Mouse (Mus musculus) brain, embryonic 14.5 days (tissue): Measurements from ENCODE around the gene Cox17. TPM values are rescaled to one million over a fixed set of nuclear protein-coding genes. Genes with fewer than 3 reads are reported as not detected.
A peak's percentile ranks its signal among the peaks of the same experiment; 100 is the strongest.

Experiments used
- DNase-seq: peaks from one replicate; pipeline ENCODE4 v3.0.0-alpha.2; 2011; ENCODE audit warnings: low read depth
- CTCF ChIP-seq: fragments of 200-500 bp; IDR thresholded peaks from 2 replicates; pipeline ENCODE4 v1.5.1; 2012; ENCODE audit warnings: inconsistent platforms, mild to moderate bottlenecking, moderate library complexity, borderline replicate concordance; ENCODE audit not compliant: insufficient read depth, insufficient read length; ENCODE audit errors: extremely low read depth
- POLR2A ChIP-seq: fragments of 200-500 bp; IDR thresholded peaks from 2 replicates; pipeline ENCODE4 v1.6.1; 2012; ENCODE audit warnings: mild to moderate bottlenecking, inconsistent platforms, borderline replicate concordance; ENCODE audit not compliant: poor library complexity, insufficient read depth, insufficient read length, severe bottlenecking; ENCODE audit errors: extremely low read depth
- polyA plus RNA-seq: library from polyadenylated mRNA; depleted of rRNA; stranded (reverse); fragments of >200 nt; gene quantifications from 2 replicates; pipeline ENCODE4 v1.2.3, GENCODE M21; 2012

The Cox17 gene
- polyA plus RNA-seq, 1 experiment: 62.9 TPM

DNA sequence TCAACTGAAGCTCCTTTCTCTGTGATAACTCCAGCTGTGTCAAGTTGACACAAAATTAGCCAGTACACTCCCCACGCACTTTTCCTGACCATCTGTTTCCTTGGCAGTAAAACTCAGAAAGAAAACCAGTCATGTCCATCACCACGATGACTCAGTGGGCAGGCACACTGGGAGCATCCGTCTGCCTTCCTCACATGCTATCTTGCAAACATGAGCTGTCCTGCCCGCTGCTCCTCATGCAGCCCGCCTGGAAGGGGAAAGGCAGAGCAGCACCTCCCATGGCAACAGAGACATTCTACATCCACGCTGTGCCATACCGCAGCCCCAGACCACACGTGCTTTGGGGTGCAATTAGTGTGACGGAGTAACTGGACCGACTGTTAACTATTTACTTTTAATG, 21.5 kb downstream of the Cox17 start:
- DNase-seq: peak; percentile 23
- TF ChIP-seq POLR2A (no peak), CTCF (no peak)

DNA sequence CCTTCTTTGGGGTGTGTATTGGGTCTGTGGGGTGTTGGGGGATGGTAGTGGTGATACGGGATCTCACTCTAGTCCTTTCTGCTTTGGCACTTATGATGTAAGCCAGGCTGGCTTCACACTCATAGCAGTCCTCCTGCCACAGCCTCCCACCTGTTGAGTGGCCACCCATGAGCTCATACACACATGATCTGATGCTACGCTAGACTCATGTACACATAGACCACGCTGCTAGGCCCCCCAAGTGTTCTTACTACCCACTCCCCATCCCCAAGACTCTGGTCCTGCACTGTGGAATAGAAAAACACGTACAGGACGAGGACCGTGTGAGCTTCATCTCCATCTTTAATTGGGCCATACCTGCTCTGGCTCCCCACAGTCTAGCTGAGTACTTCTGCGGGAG, 22.2 kb downstream of the Cox17 start:
- TF ChIP-seq POLR2A (no peak), CTCF (no peak)
- no peak for DNase-seq

DNA sequence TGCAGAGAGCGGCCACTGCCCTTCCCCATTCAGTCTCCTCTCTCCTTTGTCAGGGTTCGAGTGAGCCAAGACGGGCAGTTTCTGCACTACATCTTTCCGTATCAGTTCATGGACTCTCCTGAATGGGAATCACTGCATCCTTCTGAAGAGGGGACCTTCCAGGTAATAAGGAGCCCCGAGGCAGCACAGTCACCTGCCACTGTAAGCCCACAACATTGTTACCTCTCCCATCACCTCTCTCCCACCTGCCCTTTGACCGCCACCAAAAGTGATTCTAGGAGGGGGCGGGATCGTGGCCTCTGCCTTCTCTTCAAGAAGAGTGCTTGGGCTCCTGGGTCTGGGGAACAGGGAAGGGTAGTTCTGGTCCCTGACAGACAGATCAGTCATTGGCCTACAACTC, 22.6 kb downstream of the Cox17 start:
- no peak for DNase-seq
- TF ChIP-seq POLR2A (no peak), CTCF (no peak)

- TF ChIP-seq POLR2A (no peak), CTCF (no peak)
These were observed 23.2 kb downstream of the Cox17 start for GRCm38 (mm10) chr16:38369992-38370484.

DNA sequence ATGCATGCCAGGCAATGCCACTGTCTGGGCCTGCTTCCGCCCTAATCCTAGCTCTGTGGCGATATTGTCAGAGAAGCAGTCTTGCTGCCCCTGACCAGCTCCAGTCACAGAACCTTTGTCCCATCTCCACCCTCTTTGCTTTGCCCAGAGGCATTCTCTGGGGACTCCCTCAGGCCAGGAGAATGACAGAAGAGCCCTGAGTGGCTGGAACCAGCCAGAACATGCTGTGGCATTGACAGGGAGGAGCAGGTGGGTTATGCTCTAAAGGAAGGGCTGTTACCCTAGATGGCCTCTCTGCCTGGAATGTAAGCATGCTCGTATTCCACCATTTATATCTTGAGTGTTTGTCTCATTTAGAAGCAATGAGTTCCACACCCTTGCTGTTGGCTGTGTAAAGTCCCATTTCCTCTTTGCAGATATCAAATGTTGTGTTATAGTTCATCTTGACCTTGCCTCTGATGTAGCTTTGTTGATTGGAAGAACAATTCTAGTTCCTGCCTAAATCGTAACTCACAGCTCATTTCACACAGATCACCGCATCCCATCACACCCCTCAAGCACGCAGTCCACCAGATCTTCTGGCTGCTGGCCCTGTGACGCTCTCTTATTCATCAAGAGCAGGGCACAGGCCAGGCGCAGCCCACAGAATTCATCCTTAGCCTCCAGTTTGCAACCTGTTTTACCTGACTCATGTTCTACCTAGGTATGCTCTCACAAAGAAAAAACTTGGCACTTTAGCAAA, 24.0 kb downstream of the Cox17 start:
- no peak for TF ChIP-seq POLR2A
- no peak for TF ChIP-seq CTCF

More at GRCm38 (mm10) chr16:38369992-38370484, 23.2 kb downstream of the Cox17 start:
- no peak for DNase-seq

DNA sequence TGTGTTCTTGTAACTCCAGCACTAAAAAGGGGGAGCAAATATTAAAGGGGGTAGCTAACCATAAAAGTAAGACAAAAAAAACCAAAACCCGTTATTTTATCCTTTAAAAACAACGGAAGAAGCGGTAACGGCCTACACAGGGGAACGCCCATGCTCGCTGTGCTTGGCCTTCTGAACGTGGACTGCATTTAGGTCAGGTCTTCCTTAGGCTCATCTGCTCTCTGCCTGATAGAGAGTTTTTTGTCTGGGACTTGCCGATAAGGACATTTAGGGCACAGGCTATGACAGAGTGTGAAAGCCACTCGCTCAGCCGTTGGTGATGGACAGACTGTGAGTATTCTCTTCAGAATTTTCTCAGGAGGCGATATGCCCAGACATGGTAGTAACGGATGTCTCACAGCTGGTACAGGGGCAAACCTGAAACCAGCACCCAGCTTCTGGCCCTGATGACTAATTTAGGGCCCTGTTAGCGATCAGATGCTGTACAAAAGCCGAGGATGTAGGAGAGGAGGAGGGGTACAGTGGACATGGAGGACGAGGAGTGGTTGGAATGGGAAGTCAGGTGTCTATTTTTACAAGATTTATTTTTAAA, 25.0 kb downstream of the Cox17 start:
- TF ChIP-seq CTCF (no peak), POLR2A (no peak)
- no peak for DNase-seq

More for the DNA sequence above, 24.0 kb downstream of the Cox17 start:
- DNase-seq: no peak

DNA sequence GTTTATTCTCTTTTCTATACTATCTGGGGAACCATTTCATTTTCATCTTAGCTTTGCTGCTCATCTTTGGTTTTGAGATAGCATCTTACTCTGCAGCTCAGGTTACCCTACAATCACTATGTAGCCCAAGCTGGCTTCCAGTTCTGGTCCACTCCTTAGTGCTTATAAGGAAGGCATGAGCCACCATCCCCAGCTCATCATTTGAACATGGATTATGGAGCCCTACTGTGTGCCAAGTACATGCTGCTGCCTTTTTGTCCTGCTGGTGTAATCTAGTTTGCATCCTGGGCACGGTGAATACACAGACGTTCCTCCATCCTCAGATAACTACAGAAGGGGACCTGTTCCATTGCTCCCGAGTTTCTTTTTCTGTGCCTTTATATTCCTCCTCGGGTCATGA, 26.1 kb downstream of the Cox17 start:
- TF ChIP-seq CTCF (no peak), POLR2A (no peak)

DNA sequence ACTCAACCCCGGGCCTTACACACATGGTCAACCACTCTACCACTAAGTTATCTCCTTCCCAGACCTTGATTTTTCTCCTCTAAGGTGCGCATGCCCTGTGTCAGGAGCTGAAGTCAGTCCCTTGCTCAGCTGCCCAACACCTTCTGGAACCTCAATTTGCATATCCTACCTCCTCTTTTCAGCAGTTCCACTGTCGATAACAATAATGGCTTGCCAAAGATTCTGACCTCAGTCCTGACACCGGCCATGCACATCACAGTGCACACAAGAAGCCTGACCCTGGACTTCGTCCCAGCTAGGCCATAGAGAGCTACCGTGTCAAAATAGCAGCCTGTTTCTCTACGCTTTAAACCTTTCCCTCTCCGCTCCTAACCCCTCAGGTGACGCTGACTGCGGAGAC, 26.6 kb downstream of the Cox17 start:
- TF ChIP-seq CTCF (no peak), POLR2A (no peak)
- DNase-seq: no peak

More for the DNA sequence above, 26.1 kb downstream of the Cox17 start:
- no peak for DNase-seq

DNA sequence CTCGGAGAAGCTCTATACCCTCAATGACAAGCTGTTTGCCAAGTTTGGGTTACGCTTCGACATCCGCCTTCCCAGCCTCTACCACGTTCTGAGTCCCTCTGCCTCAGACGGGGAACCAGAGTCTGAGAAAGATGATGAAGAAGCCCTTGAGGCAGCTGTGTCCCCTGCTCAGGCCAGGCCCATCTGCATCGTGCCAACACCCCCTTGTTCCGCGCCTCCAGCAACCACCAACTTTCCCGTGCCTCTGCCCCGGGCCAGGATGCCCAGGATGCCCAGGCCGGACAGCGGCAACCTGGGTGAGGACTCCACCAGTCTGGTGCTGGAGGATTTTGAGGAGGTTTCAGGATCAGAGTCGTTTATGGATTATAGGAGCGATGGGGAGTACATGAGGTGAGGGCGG, 27.1 kb downstream of the Cox17 start:
- DNase-seq: no peak
- TF ChIP-seq POLR2A (no peak), CTCF (no peak)

DNA sequence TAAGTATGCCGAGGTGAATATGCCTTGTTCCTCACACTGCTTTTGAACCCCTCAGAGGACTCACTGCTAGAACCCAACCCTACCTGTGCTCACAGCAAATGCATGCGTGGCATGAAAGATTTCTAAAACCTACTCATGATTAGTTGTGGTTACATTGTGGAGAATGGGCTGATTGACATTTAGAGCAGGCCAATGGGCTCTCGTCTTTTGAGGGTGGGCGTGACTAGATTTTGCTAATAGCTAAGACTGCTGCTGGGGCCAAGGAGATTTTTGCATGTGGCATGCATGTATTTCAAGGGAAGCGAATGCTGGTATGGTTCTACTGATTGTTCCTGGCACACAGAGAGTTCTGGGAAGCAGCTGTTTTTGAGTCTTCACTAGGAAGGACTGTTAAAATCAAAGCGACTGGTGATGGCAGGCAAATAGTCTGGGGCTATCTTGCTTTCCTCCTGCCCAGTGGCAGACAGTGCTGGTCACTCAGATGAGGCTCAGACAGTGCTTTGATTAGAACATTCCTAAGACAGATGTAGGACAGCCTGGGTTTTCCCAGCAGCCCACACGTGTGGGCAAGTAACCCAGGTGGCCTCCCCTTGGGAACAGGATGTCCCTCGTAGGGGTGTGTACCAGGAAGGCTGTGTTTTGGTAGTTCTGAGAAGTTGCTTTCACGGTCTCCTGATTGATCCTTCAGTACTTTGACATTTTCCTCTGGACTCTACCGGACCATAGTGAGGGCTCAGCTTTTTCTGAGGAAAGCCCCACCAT, 27.8 kb downstream of the Cox17 start:
- TF ChIP-seq CTCF (no peak), POLR2A (no peak)
- DNase-seq: peak; percentile 38

DNA sequence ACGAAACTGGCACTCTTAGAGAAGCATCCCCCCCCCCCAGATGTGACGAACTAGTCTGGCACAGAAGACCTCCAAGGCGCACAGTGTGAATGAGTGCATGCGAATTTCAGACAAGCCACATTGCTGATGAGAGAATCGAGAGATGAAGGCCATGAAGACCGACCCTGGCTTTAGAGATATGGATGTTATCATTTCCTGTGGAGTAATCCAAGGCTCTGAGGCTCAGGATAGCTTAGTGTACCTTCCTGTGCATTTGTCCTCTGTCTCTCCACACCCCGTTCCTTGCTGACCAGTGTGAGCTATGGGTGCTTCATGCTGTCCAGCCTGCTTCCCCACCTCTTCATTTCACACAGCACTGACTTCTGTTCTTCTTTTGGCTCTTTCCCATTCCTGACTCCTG, 28.4 kb downstream of the Cox17 start:
- DNase-seq: no peak
- TF ChIP-seq CTCF (no peak), POLR2A (no peak)

DNA sequence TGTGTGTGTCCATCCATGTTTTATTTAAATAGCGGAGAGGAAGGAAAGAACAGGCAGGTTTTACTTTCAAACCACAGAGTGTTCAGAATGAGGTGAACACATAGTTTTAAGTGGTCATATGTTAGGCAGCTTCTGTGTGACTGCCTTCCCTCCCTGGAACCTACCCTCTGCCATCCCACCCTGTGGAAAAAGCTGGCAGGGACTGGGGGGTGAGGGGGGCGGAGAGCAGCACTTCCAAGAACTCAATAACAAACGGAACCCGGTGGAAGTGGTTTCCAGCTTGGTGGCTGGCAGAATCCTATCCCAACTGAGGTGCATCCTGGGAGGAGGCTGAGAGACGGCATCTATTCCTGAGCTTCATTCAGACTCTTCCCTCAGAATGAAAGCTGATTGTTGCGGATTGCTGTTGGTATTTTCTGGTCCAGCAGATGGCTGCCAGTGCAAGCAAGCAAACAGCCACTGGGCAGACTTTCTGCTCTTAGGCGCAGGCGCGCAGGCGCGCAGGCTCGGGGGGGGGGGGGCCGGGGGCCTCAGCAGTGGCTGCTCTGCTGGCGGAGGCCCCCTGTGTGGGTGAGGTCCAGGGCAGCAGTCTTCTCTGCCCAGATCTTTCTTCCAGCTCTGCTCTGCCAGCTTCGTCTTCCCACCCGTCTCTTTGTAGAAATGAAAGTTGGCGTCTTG, 29.5 kb downstream of the Cox17 start:
- peak; percentile 88 for DNase-seq
- no peak for TF ChIP-seq CTCF
- peak; percentile 51; the same call in 1 of the 2 replicates for TF ChIP-seq POLR2A
